Mouse (Mus musculus) thymus, postnatal 10 days (tissue): ENCODE data around the gene Apba1.

Experiments
- DNase-seq, 2 experiments: peaks; one replicate each; pipeline ENCODE4 v3.0.0; 2021; ENCODE audit warnings: low spot score in 2 of 2

Gene Apba1

DNA sequence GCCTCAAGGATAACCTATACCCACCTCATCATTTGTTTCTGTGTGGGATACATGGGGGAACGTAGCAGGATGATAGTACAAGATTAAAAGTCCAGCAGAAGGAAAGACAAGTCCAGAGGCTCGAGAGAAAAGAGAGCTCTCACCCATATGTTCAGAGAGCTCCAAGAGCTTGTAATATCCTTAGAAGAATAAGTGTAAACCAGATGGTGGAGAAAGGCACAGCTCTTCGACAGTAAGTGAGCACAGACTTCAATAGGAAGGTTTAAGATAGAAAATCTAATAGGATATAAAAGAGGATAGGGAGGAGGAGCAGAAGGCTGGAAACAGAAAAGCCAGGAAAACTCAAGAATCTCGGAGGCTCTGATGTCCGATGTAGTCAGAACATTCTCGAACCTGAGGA, 115.8 kb downstream of the Apba1 start:
- DNase-seq: no peak

DNA sequence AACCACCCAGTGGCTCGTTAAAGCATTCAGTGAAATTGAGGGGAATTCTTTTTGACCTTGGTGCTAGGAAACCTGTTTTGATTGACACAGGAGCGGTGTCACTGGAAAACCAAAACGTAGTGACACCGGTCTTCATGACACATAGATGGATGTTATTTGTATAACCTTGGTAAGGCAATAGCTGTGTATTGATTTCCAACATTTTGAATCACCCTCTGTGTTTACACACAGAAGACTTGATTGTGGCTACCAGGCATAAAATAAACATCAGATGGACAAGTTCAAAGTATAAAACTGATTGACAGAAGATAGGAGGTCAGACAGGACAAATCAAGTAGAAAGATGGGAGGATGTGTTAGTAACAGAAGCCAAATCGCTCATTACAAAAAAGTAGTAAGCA, 117.1 kb downstream of the Apba1 start:
- no peak for DNase-seq

DNA sequence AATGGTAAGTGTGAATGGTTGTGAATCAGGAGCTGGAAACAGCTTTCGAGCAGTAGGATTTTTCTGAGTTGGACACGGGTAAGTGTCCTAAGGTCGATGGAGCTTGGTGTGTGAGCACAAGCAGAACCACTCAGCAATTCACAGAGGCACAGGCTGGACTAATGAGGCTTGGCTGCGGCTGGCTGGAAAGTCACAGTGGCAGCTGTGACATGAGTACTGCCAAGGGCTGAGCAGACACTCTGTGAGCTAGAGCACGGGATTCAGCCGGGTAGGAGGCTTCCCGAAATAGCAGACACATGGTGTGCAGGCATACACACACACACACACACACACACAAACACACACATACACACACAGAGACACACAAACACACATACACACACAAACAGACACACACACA, 121.2 kb downstream of the Apba1 start:
- DNase-seq: no peak

DNA sequence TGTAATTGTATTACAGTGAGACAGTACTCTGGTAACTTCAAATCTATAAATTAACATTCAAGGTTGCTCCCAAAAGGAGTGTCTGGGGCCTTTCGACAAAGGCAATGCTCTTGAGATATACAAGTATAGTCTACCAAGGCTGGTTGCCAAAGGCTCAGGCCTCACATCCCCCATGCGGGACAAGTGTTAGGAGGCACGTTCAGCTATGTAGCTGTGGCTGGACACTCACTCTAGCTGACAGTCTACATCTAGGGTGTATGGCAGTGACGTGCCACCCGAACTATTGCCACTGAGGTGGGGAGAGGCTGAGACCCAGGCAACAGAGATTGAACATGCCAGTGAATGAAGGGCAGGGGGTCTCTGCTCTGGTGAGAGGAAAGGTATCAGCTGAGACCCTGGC, 127.5 kb downstream of the Apba1 start:
- DNase-seq: no peak

DNA sequence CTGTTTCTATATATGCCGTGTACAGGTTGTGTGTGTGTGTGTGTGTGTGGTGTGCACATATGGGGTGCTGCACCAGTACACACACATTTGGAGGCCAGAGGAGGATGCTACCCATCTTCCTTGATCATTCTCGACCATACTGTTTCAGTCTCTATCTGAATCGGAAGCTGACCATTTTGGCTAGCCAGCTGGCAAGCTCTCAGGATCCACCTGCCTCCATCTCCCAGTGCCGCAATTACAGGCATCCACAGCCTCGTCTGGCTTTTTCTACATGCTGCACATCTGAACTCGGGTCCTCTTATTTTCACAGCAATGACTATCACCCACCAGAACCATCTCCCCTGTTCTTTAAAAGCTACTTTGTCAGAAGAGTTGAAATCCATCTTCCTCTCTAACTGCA, 132.7 kb downstream of the Apba1 start:
- DNase-seq: no peak

DNA sequence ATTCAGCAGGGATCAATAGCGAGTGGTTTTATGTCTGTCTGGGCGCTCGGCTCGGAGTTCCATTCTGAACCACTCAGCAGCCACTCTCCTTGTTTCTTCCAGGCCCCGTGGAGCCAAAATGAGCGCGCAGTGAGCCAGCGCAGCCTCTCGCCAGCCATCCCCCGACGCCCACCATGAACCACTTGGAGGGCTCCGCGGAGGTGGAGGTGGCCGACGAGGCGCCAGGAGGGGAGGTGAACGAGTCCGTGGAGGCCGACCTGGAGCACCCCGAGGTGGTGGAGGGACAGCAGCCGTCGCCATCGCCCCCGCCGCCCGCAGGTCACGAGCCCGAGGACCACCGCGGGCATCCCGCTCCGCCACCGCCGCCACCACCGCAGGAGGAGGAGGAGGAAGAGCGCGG, 133.9 kb downstream of the Apba1 start:
- DNase-seq: no peak

DNA sequence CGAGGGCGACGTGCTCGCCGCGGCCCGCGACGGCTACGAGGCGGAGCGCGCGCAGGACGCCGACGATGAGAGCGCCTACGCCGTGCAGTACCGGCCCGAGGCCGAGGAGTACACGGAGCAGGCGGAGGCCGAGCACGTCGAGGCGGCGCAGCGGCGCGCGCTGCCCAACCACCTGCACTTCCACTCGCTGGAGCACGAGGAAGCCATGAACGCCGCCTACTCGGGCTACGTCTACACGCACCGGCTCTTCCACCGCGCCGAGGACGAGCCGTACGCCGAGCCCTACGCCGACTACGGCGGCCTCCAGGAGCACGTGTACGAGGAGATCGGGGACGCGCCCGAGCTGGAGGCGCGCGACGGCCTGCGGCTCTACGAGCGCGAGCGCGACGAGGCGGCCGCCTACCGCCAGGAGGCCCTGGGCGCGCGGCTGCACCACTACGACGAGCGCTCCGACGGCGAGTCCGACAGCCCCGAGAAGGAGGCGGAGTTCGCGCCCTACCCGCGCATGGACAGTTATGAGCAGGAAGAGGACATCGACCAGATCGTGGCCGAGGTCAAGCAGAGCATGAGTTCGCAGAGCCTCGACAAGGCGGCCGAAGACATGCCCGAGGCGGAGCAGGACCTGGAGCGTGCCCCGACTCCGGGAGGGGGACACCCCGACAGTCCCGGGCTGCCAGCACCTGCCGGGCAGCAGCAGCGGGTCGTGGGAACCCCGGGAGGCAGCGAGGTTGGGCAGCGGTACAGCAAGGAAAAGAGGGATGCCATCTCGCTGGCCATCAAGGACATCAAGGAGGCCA, 134.6 kb downstream of the Apba1 start:
- peak in 1 of 2 experiments; percentile 9 for DNase-seq

DNA sequence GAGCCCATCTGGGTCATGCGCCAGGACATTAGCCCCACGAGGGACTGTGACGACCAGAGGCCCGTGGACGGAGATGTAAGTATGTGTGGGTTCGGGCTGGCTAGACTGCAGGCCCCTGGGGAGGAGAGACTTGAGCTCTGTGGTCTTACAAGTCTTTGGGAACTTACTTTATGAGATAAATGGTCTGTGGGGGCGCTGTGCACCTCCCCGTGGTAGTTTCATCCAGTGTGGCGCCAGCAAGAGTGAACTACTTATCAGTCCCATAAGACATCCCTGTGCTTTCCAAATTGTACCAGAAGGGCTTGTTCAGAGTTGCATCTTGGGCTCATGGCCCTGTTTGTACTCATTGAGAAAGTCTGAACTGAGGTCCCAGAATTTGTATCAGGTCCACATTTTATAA, 135.3 kb downstream of the Apba1 start:
- no peak for DNase-seq

DNA sequence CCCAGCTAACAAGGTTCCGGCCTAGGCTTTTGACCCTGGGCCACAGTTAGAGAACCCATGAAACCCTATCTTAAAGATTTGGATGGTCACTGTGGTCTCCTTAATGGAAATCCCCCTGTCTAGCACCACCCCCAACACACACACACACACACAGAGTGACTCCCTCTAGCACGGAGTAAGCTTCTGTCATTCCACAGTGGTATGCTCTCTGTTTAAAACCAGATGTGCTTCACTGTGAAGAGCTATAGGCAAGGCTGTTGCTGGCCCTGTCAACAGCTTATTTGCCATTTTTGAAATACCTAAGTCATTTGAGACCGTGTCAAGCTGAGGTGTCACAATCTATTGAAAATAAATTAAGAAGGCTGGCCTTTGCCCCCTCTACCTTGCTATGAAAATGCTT, 136.1 kb downstream of the Apba1 start:
- no peak for DNase-seq

DNA sequence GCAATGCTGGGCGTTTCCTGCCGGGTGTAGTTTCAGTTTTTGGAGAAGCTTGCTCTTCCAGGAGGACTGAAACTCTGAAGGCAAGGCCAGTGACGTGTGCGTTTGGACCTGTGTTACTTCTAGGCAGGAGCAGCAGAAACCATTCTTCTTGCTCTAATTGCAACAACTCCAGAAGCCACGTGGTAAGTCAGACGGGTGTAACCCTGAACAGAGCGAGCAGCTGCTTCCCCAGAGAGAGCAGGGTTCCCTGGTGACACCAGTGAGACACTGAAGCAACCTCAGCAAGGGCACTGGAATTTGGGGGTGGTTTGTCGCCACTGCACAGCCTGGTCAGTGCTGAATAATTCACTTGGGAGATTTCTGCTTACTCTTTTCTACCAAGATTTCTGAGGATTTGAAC, 138.2 kb downstream of the Apba1 start:
- no peak for DNase-seq

DNA sequence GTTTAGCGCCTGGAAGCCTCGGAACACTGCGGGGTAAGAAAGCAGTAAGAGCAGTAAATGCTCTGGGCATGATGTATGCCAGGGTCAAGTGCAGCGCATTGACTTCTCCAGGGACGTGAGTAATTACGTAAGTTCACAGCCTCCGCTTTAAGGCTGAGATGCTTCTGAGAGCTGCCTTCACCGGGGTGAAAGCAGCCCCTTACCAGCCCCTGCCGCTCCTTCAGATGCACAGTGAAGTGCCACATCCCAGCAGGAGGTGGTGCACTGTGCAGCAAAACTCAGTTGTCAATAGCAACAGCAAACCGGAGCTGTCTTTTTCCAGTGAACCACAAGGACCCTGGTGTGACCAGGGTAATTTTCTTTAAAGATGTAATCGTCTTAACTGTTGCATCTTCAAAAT, 139.8 kb downstream of the Apba1 start:
- DNase-seq: no peak

DNA sequence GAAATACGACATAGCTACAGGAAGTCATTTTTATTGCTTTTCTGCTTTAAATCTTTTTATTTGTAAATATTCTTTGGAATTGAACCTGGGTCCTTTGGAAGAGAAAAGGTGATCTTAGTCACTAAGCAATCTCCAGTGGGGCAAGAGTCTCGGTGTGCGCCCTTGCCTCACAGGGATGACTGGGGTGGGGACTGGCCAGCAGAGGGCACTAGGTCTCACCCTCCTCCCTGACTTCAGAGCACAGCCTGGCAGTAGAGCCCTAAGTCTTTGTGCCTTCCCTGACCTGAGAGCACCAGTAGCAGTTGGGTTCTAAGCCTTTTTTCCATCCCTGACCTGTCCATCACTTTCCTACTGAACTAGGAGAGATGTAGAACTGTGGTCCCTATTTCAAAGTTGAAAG, 142.5 kb downstream of the Apba1 start:
- DNase-seq: peak in 1 of 2 experiments; percentile 10

DNA sequence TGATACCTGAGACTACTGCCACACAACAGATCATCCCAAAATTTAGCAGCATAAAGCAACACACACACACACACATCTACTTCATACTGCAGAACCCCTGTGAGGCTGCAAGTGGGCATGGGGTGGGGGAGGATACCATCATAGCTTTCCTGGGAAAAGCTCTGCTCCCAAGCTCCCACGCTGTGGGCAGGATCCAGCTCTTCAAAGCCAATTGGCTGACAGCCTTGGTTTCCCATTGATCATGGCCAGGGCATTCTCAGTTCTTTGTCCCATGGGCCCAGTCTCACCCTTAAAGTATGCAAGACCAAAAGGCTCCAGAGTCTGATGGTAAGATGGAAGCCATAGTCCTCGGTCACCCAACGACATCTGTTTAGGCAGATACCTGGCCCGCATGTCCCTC, 143.1 kb downstream of the Apba1 start:
- DNase-seq: no peak

DNA sequence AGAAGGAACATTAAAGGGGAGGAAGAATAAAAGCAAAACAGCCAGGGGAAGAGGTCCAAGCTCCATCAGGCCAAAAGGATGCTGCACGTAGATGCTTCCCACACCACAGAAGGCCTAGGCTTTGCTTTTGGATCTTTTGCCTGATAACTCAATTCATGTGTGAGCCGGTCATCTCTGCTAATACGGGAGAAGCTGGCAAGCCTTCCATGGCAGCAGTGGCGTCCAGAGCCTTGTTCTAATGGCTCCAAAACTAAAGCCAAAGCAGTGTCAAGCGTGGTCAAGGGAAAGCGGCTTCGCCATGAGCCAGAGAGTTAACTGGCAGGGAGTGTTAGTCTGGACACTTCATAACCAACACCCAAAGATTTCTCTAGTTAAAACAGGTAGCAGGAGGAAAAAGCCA, 144.4 kb downstream of the Apba1 start:
- no peak for DNase-seq

DNA sequence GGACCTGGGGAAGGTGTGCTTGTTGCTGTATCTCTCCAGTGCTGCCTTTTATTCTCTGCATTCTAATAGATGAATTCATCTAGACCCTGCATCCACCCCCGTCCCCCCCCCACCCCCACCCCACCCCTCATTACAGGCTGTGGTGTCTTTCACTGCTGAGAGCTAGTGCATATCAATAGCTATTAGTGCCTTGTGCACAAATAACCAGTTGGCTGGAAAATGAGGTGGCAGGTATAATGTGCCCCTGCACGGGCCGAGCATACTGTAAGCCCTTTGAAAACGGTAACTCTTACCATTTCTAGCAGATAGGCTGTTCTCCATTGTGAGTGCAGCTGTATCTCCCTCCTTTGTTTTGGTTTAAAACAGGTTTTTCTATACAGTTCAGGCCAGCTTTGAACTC, 146.2 kb downstream of the Apba1 start:
- no peak for DNase-seq

DNA sequence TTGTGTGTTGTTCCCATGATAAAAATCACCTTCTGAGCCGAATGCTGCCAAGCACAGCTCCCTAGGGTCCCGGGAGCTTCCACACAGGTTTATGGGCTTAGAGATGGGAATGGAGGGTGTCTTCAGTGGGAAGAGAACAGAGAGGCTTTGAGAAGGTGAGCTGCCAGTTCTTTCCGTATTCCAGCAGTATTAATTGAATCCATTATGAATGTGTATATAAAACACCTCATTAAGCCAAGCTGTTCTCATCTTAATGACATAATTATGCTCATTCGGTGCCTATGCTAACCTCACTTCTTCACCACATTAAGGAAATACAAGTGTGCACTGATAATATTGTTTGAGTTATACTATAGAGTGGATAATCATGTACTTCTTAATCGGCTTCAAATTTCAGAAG, 147.1 kb downstream of the Apba1 start:
- no peak for DNase-seq

DNA sequence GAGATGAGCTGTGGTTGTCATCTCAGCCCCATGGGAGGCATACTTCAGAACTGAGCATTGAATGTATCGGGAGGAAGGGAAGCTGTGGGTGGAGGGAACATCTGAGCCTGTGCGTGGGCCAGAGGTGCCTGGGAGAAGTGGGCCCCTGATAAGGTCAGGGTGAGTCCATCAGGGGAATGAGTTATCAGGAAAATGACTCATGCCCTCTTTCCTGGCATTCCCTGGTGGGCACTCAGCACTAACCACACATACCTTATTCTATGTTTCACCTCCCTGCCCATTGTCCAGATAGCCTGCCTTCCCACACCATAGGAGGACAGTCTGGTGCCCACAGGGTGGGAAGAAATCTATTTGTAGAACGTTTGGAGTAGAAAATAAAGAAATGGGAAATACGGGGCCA, 151.7 kb downstream of the Apba1 start:
- DNase-seq: no peak

DNA sequence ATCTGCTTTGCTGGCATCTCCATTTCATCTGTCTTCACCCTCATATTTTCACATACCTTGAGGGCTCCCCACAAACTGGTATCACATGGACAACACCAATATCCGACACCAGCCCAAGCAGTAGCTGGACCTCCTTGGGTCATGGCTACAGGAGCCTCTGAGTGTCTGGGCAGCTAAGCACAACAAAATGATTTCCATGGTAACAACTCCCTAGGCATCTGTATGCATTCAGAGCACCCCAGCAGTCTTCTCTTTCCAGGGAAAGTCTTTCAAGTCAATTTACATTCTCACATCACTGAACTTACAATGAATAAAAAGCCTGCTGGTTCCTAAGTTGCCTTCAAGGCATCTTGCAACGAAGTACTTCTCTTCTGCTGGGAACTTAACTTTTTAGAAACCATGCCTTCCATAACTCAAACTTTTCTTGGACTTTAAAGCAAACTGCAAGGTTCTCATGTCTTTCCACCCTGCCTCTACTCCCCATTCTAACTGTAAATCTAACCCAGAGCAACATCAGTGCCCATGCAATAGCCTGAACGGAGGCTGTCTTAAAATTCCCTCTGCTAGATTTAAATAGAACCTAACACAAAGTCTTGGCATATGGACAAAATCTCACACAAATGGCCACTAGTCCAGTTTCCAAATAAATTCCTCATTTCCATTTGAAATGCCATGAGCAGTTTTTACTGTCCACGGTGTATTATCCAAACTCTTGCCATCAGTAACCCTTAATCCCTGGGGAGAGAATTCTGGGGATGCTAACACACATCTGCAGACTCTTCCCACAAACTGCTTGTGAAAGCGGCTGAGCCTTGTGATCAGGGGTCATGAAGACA, 160.9 kb downstream of the Apba1 start:
- DNase-seq: no peak

DNA sequence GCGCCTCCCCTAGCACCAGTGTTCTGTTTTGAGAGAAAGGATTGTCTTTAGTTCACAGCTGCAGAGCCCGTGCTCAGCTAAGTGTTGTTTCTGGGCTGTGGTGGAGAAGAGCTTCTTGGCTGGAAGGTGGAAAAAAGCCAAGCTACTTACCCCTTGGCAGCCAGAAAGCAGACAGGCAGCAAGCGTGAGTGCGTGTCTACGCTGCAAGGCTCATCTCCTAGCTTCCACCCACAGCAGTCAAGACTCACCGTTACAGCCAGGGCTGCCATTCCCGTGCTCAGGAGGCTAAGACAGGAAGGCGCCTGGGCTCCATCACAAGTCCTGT, 161.5 kb downstream of the Apba1 start:
- DNase-seq: no peak

DNA sequence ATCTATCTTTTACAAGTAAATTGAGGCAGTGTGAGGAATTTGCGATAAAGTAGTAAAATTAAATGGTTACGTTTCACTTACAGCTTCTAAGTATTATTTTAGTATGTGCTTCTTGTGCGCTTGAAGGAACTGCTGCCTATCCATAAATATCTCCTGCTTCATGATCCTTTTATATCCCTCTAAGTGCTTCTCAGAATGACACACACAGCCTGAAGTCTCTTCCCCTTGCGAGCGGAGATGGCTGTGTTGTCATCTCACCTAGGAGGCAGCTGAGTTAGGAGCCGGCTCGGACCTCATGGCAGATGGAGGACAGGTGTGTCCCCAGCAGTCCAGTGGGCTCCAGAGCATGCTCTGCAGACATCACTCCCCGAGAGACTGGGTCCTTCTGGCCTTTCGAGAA, 163.9 kb downstream of the Apba1 start:
- DNase-seq: no peak

DNA sequence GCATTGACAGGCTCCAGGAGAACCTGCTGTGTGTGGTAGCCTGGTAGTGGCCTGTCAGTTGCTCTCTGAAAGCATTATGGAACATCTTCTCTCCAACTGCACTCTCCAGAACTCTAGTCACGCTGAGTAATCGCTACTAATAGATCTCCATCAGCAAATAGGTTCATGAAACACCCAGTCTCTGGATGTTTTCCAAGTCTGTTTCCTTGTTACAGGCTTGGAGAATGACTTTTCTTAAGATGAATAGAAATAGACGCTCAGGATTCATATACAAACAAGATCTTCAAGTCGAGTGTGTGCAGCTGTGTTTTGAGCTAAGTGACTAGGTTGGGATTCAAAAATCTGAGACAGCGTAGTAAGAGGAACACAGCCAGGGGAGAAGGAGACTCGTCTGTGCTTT, 165.4 kb downstream of the Apba1 start:
- no peak for DNase-seq

DNA sequence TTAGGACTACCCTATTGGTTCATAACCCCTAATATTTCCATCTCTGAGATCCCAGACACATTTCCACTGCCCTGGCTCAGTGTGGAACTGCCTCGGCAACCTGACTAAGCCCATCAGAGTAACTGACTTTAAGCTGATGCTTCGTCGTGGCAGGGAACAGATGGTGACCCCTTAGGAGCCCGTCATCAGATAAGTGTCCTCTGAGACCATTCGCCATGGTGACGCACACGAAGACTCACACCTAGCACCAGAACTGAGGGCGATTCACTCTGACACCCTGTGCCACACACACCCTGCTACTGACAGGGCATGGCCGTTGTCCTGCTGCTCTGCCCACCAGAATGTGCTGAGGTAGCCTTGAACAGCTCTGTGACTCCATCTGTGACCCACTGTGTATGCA, 166.1 kb downstream of the Apba1 start:
- no peak for DNase-seq

DNA sequence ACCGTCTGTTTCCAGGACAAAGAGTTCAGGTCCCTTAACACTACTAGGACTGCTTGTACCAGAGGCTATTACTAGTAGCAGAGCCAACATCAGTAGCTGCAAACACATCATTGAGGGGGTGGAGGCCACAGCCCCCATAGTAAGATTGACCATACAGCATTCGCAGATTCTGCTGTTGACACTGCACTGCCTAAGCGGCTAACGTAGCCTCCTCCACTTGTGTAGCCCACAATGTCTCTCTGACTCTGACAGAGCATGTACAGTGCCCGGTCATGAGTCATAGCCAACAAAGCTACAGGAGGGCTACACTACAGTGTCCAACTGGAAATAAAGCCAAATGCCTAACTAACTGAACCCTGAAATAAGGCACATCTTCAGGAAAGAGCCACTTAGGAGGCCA, 166.9 kb downstream of the Apba1 start:
- DNase-seq: no peak

DNA sequence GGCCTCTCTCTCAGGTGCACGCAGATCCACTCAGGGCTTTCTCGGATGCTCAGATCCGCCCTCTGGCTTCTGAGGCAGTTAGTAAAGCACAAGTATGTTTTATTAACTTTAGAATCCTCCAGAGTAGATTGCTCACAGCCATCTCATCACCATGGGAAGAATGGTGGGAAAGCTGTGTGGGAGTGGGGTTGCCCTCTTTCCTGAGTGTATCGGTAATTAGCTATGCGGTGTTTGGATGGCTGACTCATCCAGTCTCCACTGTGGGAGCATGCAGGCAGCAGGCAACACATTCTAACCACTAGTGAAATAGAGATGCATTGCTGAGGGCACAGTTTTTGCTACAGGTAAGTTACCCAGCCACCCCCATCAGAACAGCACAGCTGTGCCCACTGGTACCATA, 172.1 kb downstream of the Apba1 start:
- DNase-seq: no peak
